Mouse (Mus musculus) ES-E14 (cell line): ENCODE measurements at regions not wholly inside any gene's neighbourhood (a gene's known extent, or its start where the extent isn't known, plus 50 kb on each side); places are given as distances from the start of the nearest gene placed in this dataset.

Source experiments
- DNase-seq: peaks from one replicate; pipeline ENCODE4 v3.0.0-alpha.2; 2013; ENCODE audit warnings: low read depth, low spot score
- H3K27ac ChIP-seq: 2 replicates; pipeline ENCODE4 v1.5.1; 2012; ENCODE audit warnings: low read depth, mild to moderate bottlenecking, low read length, moderate library complexity, mixed read lengths; ENCODE audit not compliant: poor library complexity, insufficient read depth, severe bottlenecking
- H3K36me3 ChIP-seq: 2 replicates; pipeline ENCODE4 v1.6.1; 2012; ENCODE audit warnings: mild to moderate bottlenecking, low read length, moderate library complexity, mixed read lengths; ENCODE audit not compliant: control insufficient read depth, poor library complexity, insufficient read depth, severe bottlenecking
- H3K4me1 ChIP-seq, 2 experiments: fragments of 150-350 bp in 1 of 2; sonication (generic) in 1 of 2; 2 replicates each; pipeline ENCODE4 v1.6.1; 2012; ENCODE audit warnings: low read length in 2 of 2, mild to moderate bottlenecking in 1 of 2, mixed read lengths in 1 of 2; ENCODE audit not compliant: control insufficient read depth in 2 of 2, insufficient read depth in 2 of 2, poor library complexity in 1 of 2
- H3K4me3 ChIP-seq, 2 experiments: fragments of 150-350 bp in 1 of 2; sonication (generic) in 1 of 2; 2 replicates each; pipeline ENCODE4 v1.5.1; 2012; ENCODE audit warnings: low read length in 2 of 2, low read depth in 1 of 2, mild to moderate bottlenecking in 1 of 2, mixed read lengths in 1 of 2; ENCODE audit not compliant: insufficient read depth in 1 of 2, poor library complexity in 1 of 2, severe bottlenecking in 1 of 2
- H3K9ac ChIP-seq: 2 replicates; pipeline ENCODE4 v1.6.1; 2012; ENCODE audit warnings: low read depth, mild to moderate bottlenecking, low read length, mixed read lengths; ENCODE audit not compliant: poor library complexity, insufficient read depth, severe bottlenecking
- H3K9me3 ChIP-seq: fragments of 150-350 bp; sonication (generic); 2 replicates; pipeline ENCODE4 v1.6.1; 2012; ENCODE audit warnings: low read depth, mild to moderate bottlenecking, low read length; ENCODE audit not compliant: control insufficient read depth, insufficient read depth
- CHD2 ChIP-seq: IDR thresholded peaks from 2 replicates; pipeline ENCODE4 v1.6.1; 2014; ENCODE audit warnings: mild to moderate bottlenecking, low read depth, low read length, inconsistent platforms
- HCFC1 ChIP-seq: IDR thresholded peaks from 2 replicates; pipeline ENCODE4 v1.6.1; 2012; ENCODE audit warnings: low read length, inconsistent platforms, borderline replicate concordance; ENCODE audit not compliant: insufficient read depth
- MAFK ChIP-seq: IDR thresholded peaks from 2 replicates; pipeline ENCODE4 v1.6.1; 2014; ENCODE audit warnings: mild to moderate bottlenecking, low read depth, low read length, inconsistent platforms; ENCODE audit not compliant: insufficient read depth
- ZC3H11A ChIP-seq: IDR thresholded peaks from 2 replicates; pipeline ENCODE4 v1.6.1; 2012; ENCODE audit warnings: low read depth, mild to moderate bottlenecking, inconsistent platforms, low read length, borderline replicate concordance
- ZNF384 ChIP-seq: IDR thresholded peaks from 2 replicates; pipeline ENCODE4 v1.6.1; 2012; ENCODE audit warnings: low read depth, low read length, inconsistent platforms
- in situ Hi-C, 2 experiments: fragments of 600-800 bp; cut with MboI; formaldehyde crosslinking; loops; one replicate each; pipeline ENCODE4 v1.15.1; 2025; ENCODE audit warnings: low sequenced_read_pairs in 2 of 2, inconsistent platforms in 1 of 2; ENCODE audit not compliant: unreplicated experiment in 2 of 2

DNA sequence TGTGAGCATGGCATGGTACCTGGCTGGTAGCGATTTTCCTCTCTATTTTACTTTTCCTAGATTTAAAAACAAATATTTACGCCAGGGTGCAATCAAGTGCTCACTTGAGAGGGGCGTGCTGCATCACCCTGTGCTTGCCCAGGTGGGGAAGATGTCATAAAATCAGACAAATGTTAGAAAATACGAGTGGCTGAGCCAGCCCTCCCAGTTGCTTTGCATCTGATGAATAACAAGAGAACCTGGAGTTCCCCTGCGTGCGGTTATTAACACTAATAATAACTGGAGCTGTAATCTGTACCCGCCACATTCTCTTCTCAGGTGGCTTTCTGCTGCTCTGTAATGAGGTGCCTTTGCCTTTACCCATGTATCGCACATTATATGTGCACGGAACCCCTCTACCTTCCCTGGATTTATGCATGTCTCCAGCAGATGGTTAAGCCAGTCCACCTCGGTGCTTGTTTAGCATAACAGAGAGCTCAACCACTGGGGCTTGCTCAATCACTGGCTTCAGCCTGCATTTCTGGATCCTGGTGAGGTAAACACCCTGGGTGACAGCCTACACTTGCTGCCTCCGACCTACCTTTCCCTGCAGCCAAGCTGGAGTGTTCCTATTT is 125.8 kb upstream of the Atp11c start:
- Histone ChIP-seq H3K27ac (no peak overlapping the region), H3K4me1 (peaks cover 0 to 1% of the 10 kb centered on the region in 2 experiments; a peak in 1 of 4 replicates), H3K9ac (no peak overlapping the region), H3K4me3 (peak overlapping the region; percentile 12 to 44; a peak in 3 of 4 replicates), H3K36me3 (no peaks in the 10 kb centered on the region), H3K9me3 (no peaks in the 10 kb centered on the region)
- no peak for DNase-seq
- TF ChIP-seq ZC3H11A (no peak), HCFC1 (no peak), MAFK (no peak), CHD2 (no peak), ZNF384 (no peak)
- in situ Hi-C loops: no loop called here

DNA sequence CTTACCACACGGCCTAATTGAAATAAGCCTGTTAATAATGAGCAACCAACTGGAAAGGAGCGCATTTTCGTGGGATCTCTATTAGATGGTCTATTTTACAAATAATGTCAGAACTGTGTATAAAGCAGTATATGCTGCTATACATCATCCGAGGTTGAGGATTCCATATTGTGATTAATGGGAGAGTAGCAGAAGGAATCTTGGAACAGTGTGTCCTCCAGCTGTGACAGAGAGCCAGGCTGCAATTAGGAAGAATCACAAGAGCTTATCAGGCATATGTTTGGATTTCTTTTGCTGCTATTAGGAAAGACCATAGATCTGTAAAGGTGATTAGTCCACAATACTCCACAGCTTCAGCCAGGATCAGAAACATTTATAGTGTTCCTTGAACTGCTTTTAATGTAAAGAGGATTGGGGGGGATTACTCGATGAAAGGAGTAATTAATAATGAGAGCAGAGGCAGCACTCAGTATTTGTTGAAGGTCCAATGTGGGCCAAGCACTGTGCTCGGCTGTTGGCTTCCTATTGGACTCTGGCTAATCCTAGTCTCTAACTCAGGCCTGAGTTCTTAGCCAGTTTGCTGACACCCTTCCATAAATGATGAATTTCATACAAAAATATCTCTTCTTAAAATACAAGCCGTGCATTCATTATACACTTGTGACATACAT is 88.7 kb upstream of the Atp11c start:
- no peaks in the 10 kb centered on the region for H3K9me3 ChIP-seq
- H3K9ac ChIP-seq: no peak overlapping the region
- no peak for TF ChIP-seq HCFC1
- no peak for TF ChIP-seq CHD2
- no peak for TF ChIP-seq MAFK
- TF ChIP-seq ZNF384: no peak
- TF ChIP-seq ZC3H11A: no peak
- no peak overlapping the region for H3K27ac ChIP-seq
- in situ Hi-C loops: no loop called here
- H3K4me1 ChIP-seq: no peaks in the 10 kb centered on the region
- DNase-seq: no peak
- no peak overlapping the region for H3K4me3 ChIP-seq
- no peaks in the 10 kb centered on the region for H3K36me3 ChIP-seq

DNA sequence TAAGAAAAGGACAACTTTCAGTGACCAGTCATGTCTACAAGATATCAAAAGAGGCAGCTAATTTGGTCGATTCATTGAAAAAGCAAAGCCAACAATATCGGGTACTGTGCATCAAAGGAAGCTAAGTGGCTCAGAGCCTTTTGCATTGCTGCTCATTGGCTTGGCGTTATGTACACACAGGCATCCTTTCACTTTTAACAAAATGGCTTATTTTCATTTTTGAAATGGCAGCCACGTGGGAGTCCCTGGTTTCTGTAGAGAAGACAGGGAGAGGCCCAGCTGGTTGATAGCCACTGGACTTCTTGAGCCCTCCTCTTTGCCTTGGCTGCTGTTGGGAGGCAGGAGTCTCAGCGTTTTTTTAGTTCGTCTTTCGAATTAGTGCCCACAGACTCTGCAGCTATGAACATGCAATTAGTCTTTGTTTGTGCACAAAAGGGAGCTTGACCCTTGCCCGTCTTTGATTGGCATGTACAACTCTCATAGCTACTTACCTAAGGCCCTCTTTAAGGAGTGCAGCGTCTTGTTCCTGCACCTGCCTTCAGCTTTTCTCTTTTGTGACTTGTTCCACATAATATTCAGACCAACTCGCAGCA is 52.3 kb upstream of the Atp11c start:
- Histone ChIP-seq H3K4me3 (no peak overlapping the region), H3K9me3 (no peaks in the 10 kb centered on the region), H3K27ac (no peak overlapping the region), H3K9ac (no peak overlapping the region), H3K36me3 (no peaks in the 10 kb centered on the region), H3K4me1 (no peaks in the 10 kb centered on the region)
- no peak for DNase-seq
- in situ Hi-C loops: no loop called here
- TF ChIP-seq ZNF384 (no peak), HCFC1 (no peak), CHD2 (no peak), ZC3H11A (no peak), MAFK (no peak)
